Comparison of ENCODE assay signal across 16 mouse cellular contexts in the genomic region with DNA sequence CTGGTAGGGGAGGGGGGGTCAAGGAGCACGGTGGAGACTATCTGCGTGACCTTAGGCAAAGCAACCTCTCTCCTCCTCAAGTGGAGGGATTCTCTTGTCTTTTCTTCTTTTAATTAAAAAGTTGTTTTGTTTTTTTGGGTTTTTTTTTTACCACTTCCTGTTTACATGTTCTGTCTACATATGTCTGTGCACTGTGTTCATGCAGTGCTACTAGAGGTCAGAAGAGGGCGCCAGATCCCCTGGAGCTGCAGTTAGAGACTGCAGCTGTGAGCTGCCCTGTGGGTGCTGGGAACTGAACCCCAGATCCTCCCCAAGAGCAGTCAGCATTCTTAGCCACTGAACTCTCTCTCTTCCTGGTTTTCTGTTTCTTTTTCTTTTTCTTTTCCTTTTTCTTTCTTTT. TPM values are rescaled to one million over a fixed set of nuclear protein-coding genes. Genes with fewer than 3 reads are reported as not detected.
DNase-seq lines count a peak whose midpoint lies in the region; ATAC-seq and TF ChIP-seq lines count a peak whose summit lies in the region.
"Had no signal": no experiment of that assay in that cellular context is flagged by ENCODE, and none has a peak within 500 bp of the region (broad histone marks: within the 10 kb centered on the region; RNA-seq: fewer than 3 reads in every experiment).

No protein-coding gene starts in this region.

- WGBS in lung, embryonic 14.5 days = 59% methylated on average over 3 of the region's 3 CpGs
- WGBS in stomach, postnatal 0 days = 73% methylated on average over 3 of the region's 3 CpGs

- no peak overlapping the region for H3K4me2 ChIP-seq in lung, embryonic 14.5 days
- H3K4me2 ChIP-seq in stomach, postnatal 0 days (replicated peaks; ENCODE audit: low read depth) = no peak overlapping the region

- no peak for TF ChIP-seq EP300 in stomach, postnatal 0 days (optimal IDR thresholded peaks at IDR 0.05)

- no peak overlapping the region for H3K27ac ChIP-seq in lung, embryonic 14.5 days (ENCODE audit: low read depth)
- H3K27ac ChIP-seq in stomach, postnatal 0 days (replicated peaks) = no peak overlapping the region
- H3K27ac ChIP-seq: heart, embryonic 10.5 days had no signal

- no peak for ATAC-seq in lung, embryonic 14.5 days (ENCODE audit: insufficient read depth)
- no peak for ATAC-seq in stomach, postnatal 0 days (ENCODE audit: low FRiP score, low TSS enrichment)
- ATAC-seq: forebrain, postnatal 0 days had no signal

- no peak overlapping the region for H3K9ac ChIP-seq in lung, embryonic 14.5 days
- no peak overlapping the region for H3K9ac ChIP-seq in stomach, postnatal 0 days (ENCODE audit: low read length)
- H3K9ac ChIP-seq: forebrain, postnatal 0 days had no signal

- H3K4me3 ChIP-seq in lung, embryonic 14.5 days (ENCODE audit: low read depth, low read length) = no peak overlapping the region
- no peak overlapping the region for H3K4me3 ChIP-seq in E14TG2a.4 (replicated peaks; ENCODE audit: low read length)
- H3K4me3 ChIP-seq in stomach, postnatal 0 days (ENCODE audit: low read depth, low read length) = no peak overlapping the region
- H3K4me3 ChIP-seq: heart, embryonic 10.5 days had no signal

- H3K36me3 ChIP-seq in lung, embryonic 14.5 days (ENCODE audit: insufficient read depth) = no peaks in the 10 kb centered on the region
- peaks cover 5% of the 10 kb centered on the region for H3K36me3 ChIP-seq in E14TG2a.4 (ENCODE audit: insufficient read depth, low read length)
- H3K36me3 ChIP-seq in stomach, postnatal 0 days (ENCODE audit: control insufficient read depth, insufficient read depth, low read length) = no peaks in the 10 kb centered on the region
- H3K36me3 ChIP-seq: heart, embryonic 10.5 days had no signal

- no peaks in the 10 kb centered on the region for H3K9me3 ChIP-seq in lung, embryonic 14.5 days (ENCODE audit: low read depth, low read length)
- H3K9me3 ChIP-seq in E14TG2a.4 (ENCODE audit: low read length) = peaks cover 3% of the 10 kb centered on the region; the same call in 1 of the 2 replicates
- no peaks in the 10 kb centered on the region for H3K9me3 ChIP-seq in stomach, postnatal 0 days (ENCODE audit: control insufficient read depth, low read length)

- peak; percentile 28; the same call in 1 of the 2 replicates for TF ChIP-seq CTCF in lung, embryonic 14.5 days (IDR thresholded peaks at IDR 0.05; ENCODE audit: low read depth)
- peak; percentile 79 for TF ChIP-seq CTCF in E14TG2a.4 (conservative IDR thresholded peaks at IDR 0.05; ENCODE audit: low read length)
- TF ChIP-seq CTCF in stomach, postnatal 0 days (IDR thresholded peaks at IDR 0.05; ENCODE audit: low read depth) = peak; percentile 50

- peak; percentile 15 for DNase-seq in lung, embryonic 14.5 days
- DNase-seq in lung, postnatal 25 days (ENCODE audit: low spot score) = no peak
- peak; percentile 75 for DNase-seq in ZHBTc4 (ENCODE audit: low read depth, low spot score)
- DNase-seq in stomach, postnatal 0 days (ENCODE audit: low spot score) = no peak
- no peak for DNase-seq in embryo, embryonic 11 days
- no peak for DNase-seq in layer of hippocampus, adult 18-20 months (ENCODE audit: low spot score in 2 of 2)
- DNase-seq: cerebellum, postnatal 25 days; forebrain, postnatal 0 days; kidney, adult 9 months; layer of hippocampus, adult 9-11 months; lung, postnatal 36 days; right cerebral cortex, postnatal 25 days had no signal

- no peaks in the 10 kb centered on the region for H3K27me3 ChIP-seq in lung, embryonic 14.5 days (ENCODE audit: insufficient read depth, low read length)
- H3K27me3 ChIP-seq in E14TG2a.4 (ENCODE audit: insufficient read depth, low read length) = no peaks in the 10 kb centered on the region
- no peaks in the 10 kb centered on the region for H3K27me3 ChIP-seq in stomach, postnatal 0 days (ENCODE audit: control insufficient read depth, insufficient read depth, low read length)

- no peaks in the 10 kb centered on the region for H3K4me1 ChIP-seq in lung, embryonic 14.5 days (ENCODE audit: insufficient read depth)
- peaks cover 23% of the 10 kb centered on the region for H3K4me1 ChIP-seq in E14TG2a.4 (replicated peaks; ENCODE audit: low read depth, low read length)
- no peaks in the 10 kb centered on the region for H3K4me1 ChIP-seq in stomach, postnatal 0 days (replicated peaks; ENCODE audit: control insufficient read depth, insufficient read depth)
- H3K4me1 ChIP-seq: heart, embryonic 10.5 days had no signal

RNA-seq across cellular contexts. Expression of a gene that starts 28.4 kb away (rescaled TPM):
- polyA plus RNA-seq in lung, embryonic 14.5 days (2014; fragmentation: Nextera tagmentation; extraction: Ambion mirVana) = 0.31 and 0.51 TPM in 2 replicates
- polyA plus RNA-seq in stomach, postnatal 0 days (2015; fragmentation: Nextera tagmentation; extraction: Ambion mirVana) = 0.24 and 0.25 TPM in 2 replicates
- total RNA-seq in layer of hippocampus, adult 18-20 months (2021) = 100 to 1,000 TPM; 130 to 133 TPM
- total RNA-seq: hematopoietic stem cell, adult 5-6 weeks; neutrophil, adult 5-6 weeks had no signal

RNA-seq across cellular contexts. Expression of a gene that starts 28.7 kb away (rescaled TPM):
- 54.5 and 56.0 TPM in 2 replicates for polyA plus RNA-seq in lung, embryonic 14.5 days (2014; fragmentation: Nextera tagmentation; extraction: Ambion mirVana)
- polyA plus RNA-seq in stomach, postnatal 0 days (2015; fragmentation: Nextera tagmentation; extraction: Ambion mirVana) = 97.3 and 103 TPM in 2 replicates
- 10 to 100 TPM; 18.5 to 20.1 TPM for total RNA-seq in layer of hippocampus, adult 18-20 months (2021)

RNA-seq across cellular contexts. Expression of a gene that starts 54.5 kb away (rescaled TPM):
- 22.0 and 24.3 TPM in 2 replicates for polyA plus RNA-seq in lung, embryonic 14.5 days (2014; fragmentation: Nextera tagmentation; extraction: Ambion mirVana)
- polyA plus RNA-seq in stomach, postnatal 0 days (2015; fragmentation: Nextera tagmentation; extraction: Ambion mirVana) = 23.9 and 25.2 TPM in 2 replicates
- 1 to 10 TPM; 4.2 to 5.1 TPM for total RNA-seq in layer of hippocampus, adult 18-20 months (2021)

Comparison
In these comparisons a context has a peak if more than half of its experiments do, and no peak if none do; other contexts are left out.
1. DNase-seq: peak in lung, embryonic 14.5 days (single experiment) and ZHBTc4 (single experiment); none in lung, postnatal 25 days (single experiment), stomach, postnatal 0 days (single experiment), embryo, embryonic 11 days (single experiment) and layer of hippocampus, adult 18-20 months (0 of 2).
2. CTCF ChIP-seq: peak in every context shown above with its lines; median percentile 79 in E14TG2a.4; 50 in stomach, postnatal 0 days; 28 in lung, embryonic 14.5 days.